Mouse (Mus musculus) liver, embryonic 13.5 days (tissue): Measurements from ENCODE around the gene 9230112D13Rik. TPM values are rescaled to one million over a fixed set of nuclear protein-coding genes. Genes with fewer than 3 reads are reported as not detected.

Experiments
- ATAC-seq: fragments of 200-750 bp; cut with Nextera tagmentation; 2 replicates; pipeline ENCODE4 v1.8.0; 2017; ENCODE audit warnings: low read depth, mild to moderate bottlenecking, moderate number of reproducible peaks, moderate library complexity
- DNase-seq: peaks from one replicate; pipeline ENCODE4 v3.0.0; 2022
- H3K27ac ChIP-seq: fragments of 300-500 bp; sonication (generic); 2 replicates; pipeline ENCODE4 v1.5.1; 2015; ENCODE audit warnings: moderate library complexity, mild to moderate bottlenecking, inconsistent platforms
- H3K27me3 ChIP-seq: fragments of 300-500 bp; sonication (generic); 2 replicates; pipeline ENCODE4 v1.6.1; 2015; ENCODE audit warnings: mild to moderate bottlenecking, inconsistent platforms
- H3K36me3 ChIP-seq: fragments of 300-500 bp; sonication (generic); 2 replicates; pipeline ENCODE4 v1.6.1; 2015; ENCODE audit warnings: mild to moderate bottlenecking, inconsistent platforms
- H3K4me1 ChIP-seq: fragments of 300-500 bp; sonication (generic); replicated peaks from 2 replicates; pipeline ENCODE4 v1.6.1; 2015; ENCODE audit warnings: inconsistent platforms
- H3K4me2 ChIP-seq: fragments of 300-500 bp; sonication (generic); 2 replicates; pipeline ENCODE4 v1.6.1; 2015; ENCODE audit warnings: inconsistent platforms, mild to moderate bottlenecking, moderate library complexity
- H3K4me3 ChIP-seq: fragments of 300-500 bp; sonication (generic); replicated peaks from 2 replicates; pipeline ENCODE4 v1.5.1; 2015; ENCODE audit warnings: mild to moderate bottlenecking, inconsistent platforms
- H3K9ac ChIP-seq: fragments of 300-500 bp; sonication (generic); 2 replicates; pipeline ENCODE4 v1.6.1; 2015; ENCODE audit warnings: mild to moderate bottlenecking, inconsistent platforms
- H3K9me3 ChIP-seq: fragments of 300-500 bp; sonication (generic); replicated peaks from 2 replicates; pipeline ENCODE4 v1.6.1; 2016; ENCODE audit warnings: inconsistent platforms
- WGBS: fragments of 180-500 bp; shearing (Covaris S2); methylation state at CpG from one replicate; pipeline ENCODE4 v1.1.7; 2015; ENCODE audit not compliant: insufficient replicate concordance; 5-methylcytosine and 5-hydroxymethylcytosine counted together
- polyA plus RNA-seq: library from polyadenylated mRNA; unstranded; fragments of >200 nt; fragmentation: Nextera tagmentation; extraction: Ambion mirVana; gene quantifications from 2 replicates; pipeline ENCODE4 v1.2.1, GENCODE M21; 2015

9230112D13Rik gene
- polyA plus RNA-seq, 1 experiment from 2014 or later: not detected

GRCm38 (mm10) chr14:34540685-34541162, 18.1 kb upstream of the 9230112D13Rik start:
- Histone ChIP-seq H3K36me3 (no peaks in the 10 kb centered on the region), H3K27ac (no peak overlapping the region)
- ATAC-seq: no peak

DNA sequence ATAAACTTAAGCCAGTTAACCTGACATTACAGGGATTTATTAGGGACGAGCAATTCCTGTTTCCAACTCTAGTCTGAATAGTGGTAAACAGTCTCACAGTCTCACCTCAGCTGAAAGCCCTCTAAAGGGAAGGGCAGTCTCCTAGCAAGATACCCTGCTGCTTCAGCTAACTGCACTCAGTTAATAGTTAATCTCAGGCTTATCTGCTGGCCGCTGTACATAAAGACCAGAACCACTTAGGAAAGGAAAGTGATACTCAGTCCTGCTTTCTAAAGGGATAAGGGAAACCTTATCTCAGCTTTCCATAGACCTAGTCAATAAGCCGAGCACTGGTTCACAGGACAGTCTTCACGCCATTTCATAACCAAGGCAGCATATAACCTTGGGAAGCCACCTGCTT, 13.3 kb upstream of the 9230112D13Rik start:
- Histone ChIP-seq H3K36me3 (no peaks in the 10 kb centered on the region), H3K4me1 (0 out of 2 replicates have a peak, but pooled peaks cover under 1% of the 10 kb centered on the region), H3K9me3 (no peaks in the 10 kb centered on the region), H3K27me3 (peaks cover 4% of the 10 kb centered on the region; the same call in 1 of the 2 replicates), H3K4me2 (peak overlapping the region; percentile 28; the same call in 1 of the 2 replicates), H3K27ac (no peak overlapping the region), H3K4me3 (no peak overlapping the region), H3K9ac (no peak overlapping the region)
- 43% methylated on average over 4 of the region's 4 CpGs for WGBS
- DNase-seq (no peak), ATAC-seq (no peak)

More at GRCm38 (mm10) chr14:34540685-34541162, 18.1 kb upstream of the 9230112D13Rik start:
- Histone ChIP-seq H3K4me2 (no peak overlapping the region), H3K27me3 (peaks cover 32% of the 10 kb centered on the region), H3K9ac (no peak overlapping the region), H3K9me3 (no peaks in the 10 kb centered on the region), H3K4me1 (0 out of 2 replicates have a peak, but pooled peaks cover 2% of the 10 kb centered on the region), H3K4me3 (no peak overlapping the region)
- 9% methylated on average over 17 of the region's 17 CpGs for WGBS
- no peak for DNase-seq

- H3K27ac ChIP-seq: no peak overlapping the region
- H3K36me3 ChIP-seq: no peaks in the 10 kb centered on the region
- H3K9ac ChIP-seq: no peak overlapping the region
- WGBS: 58% methylated on average over 5 of the region's 5 CpGs
- H3K4me3 ChIP-seq: no peak overlapping the region
- no peaks in the 10 kb centered on the region for H3K9me3 ChIP-seq
- no peak overlapping the region for H3K4me2 ChIP-seq
- ATAC-seq: no peak
- H3K27me3 ChIP-seq: peaks cover 3% of the 10 kb centered on the region
- DNase-seq: no peak
- no peaks in the 10 kb centered on the region for H3K4me1 ChIP-seq
Measured at GRCm38 (mm10) chr14:34533537-34533936, 10.9 kb upstream of the 9230112D13Rik start.

DNA sequence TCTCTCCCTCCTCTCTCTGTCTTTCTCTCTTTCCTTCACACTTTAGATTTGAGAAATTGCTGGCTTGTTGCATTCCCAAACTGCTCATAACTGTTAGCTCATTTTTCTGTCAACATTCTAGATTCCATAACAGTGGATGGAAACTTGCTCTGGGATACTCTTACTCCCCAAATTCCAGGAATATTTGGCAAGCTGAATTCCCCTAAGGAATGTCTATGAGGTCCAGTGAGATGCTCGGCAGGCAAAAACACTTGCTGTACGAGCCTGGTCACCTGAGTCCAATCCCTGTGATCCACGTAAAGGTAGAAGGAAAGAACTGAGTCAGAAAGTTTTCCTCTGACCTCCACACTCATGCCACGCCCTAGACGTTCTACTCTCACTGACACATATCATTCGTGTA, 9.9 kb upstream of the 9230112D13Rik start:
- H3K27me3 ChIP-seq: peaks cover 5% of the 10 kb centered on the region
- H3K4me2 ChIP-seq: no peak overlapping the region
- H3K9me3 ChIP-seq: no peaks in the 10 kb centered on the region
- no peak overlapping the region for H3K27ac ChIP-seq
- no peak overlapping the region for H3K9ac ChIP-seq
- H3K4me3 ChIP-seq: no peak overlapping the region
- H3K36me3 ChIP-seq: no peaks in the 10 kb centered on the region
- WGBS: 66% methylated on average over 6 of the region's 6 CpGs
- no peaks in the 10 kb centered on the region for H3K4me1 ChIP-seq
- no peak for ATAC-seq
- no peak for DNase-seq

- no peak overlapping the region for H3K4me2 ChIP-seq
- no peaks in the 10 kb centered on the region for H3K36me3 ChIP-seq
- peaks cover 5% of the 10 kb centered on the region for H3K27me3 ChIP-seq
- 68% methylated on average over 8 of the region's 8 CpGs for WGBS
- H3K9me3 ChIP-seq: no peaks in the 10 kb centered on the region
- no peak overlapping the region for H3K9ac ChIP-seq
- no peak overlapping the region for H3K4me3 ChIP-seq
- DNase-seq (no peak), ATAC-seq (no peak)
- no peaks in the 10 kb centered on the region for H3K4me1 ChIP-seq
- H3K27ac ChIP-seq: no peak overlapping the region
Measured at GRCm38 (mm10) chr14:34528804-34529203, 6.2 kb upstream of the 9230112D13Rik start.

- H3K9ac ChIP-seq: no peak overlapping the region
Measured at GRCm38 (mm10) chr14:34517959-34518544, 4.5 kb downstream of the 9230112D13Rik start.

GRCm38 (mm10) chr14:34516960-34517577, 5.5 kb downstream of the 9230112D13Rik start:
- Histone ChIP-seq H3K4me3 (no peak overlapping the region), H3K4me1 (no peaks in the 10 kb centered on the region), H3K36me3 (no peaks in the 10 kb centered on the region), H3K9ac (no peak overlapping the region), H3K4me2 (no peak overlapping the region), H3K27ac (no peak overlapping the region), H3K9me3 (no peaks in the 10 kb centered on the region), H3K27me3 (peaks cover 12% of the 10 kb centered on the region)
- DNase-seq (no peak), ATAC-seq (no peak)
- WGBS: 70% methylated on average over 10 of the region's 10 CpGs

More at GRCm38 (mm10) chr14:34517959-34518544, 4.5 kb downstream of the 9230112D13Rik start:
- WGBS: 50% methylated on average over 8 of the region's 8 CpGs
- Histone ChIP-seq H3K36me3 (no peaks in the 10 kb centered on the region), H3K27ac (no peak overlapping the region), H3K4me2 (no peak overlapping the region), H3K4me1 (no peaks in the 10 kb centered on the region), H3K27me3 (peaks cover 10% of the 10 kb centered on the region), H3K9me3 (no peaks in the 10 kb centered on the region), H3K4me3 (no peak overlapping the region)
- DNase-seq (no peak), ATAC-seq (no peak)

DNA sequence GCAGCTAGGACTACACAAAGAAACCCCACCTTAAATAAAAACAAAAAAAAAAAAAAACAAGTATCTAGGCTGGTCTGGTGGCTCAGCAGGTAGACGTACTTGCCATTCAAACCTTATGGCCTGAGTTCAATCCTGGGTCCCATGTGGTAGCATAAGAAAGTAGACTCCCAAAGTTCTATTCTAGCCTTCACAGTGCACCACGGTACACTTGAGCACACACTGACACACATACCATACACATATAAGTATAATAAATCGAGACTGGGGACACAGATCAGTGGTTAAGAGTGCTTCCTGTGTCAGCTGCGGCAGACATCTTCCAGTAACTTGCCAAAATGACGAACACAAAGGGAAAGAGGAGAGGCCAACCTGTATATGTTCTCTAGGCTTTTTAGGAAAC, 6.7 kb downstream of the 9230112D13Rik start:
- no peaks in the 10 kb centered on the region for H3K36me3 ChIP-seq
- H3K27me3 ChIP-seq: peaks cover 12% of the 10 kb centered on the region
- DNase-seq: no peak
- no peak for ATAC-seq
- H3K9me3 ChIP-seq: no peaks in the 10 kb centered on the region
- H3K4me2 ChIP-seq: no peak overlapping the region
- no peak overlapping the region for H3K27ac ChIP-seq
- WGBS: 40% methylated on average over 5 of the region's 5 CpGs
- H3K9ac ChIP-seq: no peak overlapping the region
- no peaks in the 10 kb centered on the region for H3K4me1 ChIP-seq
- no peak overlapping the region for H3K4me3 ChIP-seq

DNA sequence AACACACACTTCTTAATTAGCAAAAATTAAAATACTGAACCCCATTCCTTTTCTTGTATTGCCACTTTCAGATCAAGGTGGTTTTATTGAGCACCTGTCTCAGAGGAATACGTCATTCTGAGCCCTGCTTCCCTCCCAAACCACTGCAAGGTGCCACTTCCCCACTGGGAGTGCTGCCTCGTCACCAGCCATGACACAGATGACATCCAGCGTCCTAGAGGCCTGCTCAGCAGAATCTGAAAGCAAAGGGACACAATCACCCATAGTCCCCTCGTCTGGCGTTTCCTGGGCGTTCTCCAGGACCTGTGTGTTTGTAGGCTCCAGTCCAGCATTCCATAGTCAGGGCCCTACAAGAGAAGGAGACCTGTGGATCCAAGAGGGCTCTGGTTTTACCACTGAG, 8.5 kb downstream of the 9230112D13Rik start:
- Histone ChIP-seq H3K27ac (no peak overlapping the region), H3K36me3 (no peaks in the 10 kb centered on the region), H3K4me3 (no peak overlapping the region), H3K9ac (no peak overlapping the region), H3K4me2 (no peak overlapping the region), H3K4me1 (peaks cover 6% of the 10 kb centered on the region), H3K27me3 (peaks cover 16% of the 10 kb centered on the region), H3K9me3 (no peaks in the 10 kb centered on the region)
- WGBS: 29% methylated on average over 6 of the region's 6 CpGs
- ATAC-seq (no peak), DNase-seq (no peak)

- Histone ChIP-seq H3K4me3 (no peak overlapping the region), H3K27ac (no peak overlapping the region), H3K4me2 (no peak overlapping the region), H3K27me3 (peaks cover 16% of the 10 kb centered on the region), H3K36me3 (no peaks in the 10 kb centered on the region), H3K4me1 (peaks cover 21% of the 10 kb centered on the region), H3K9me3 (no peaks in the 10 kb centered on the region), H3K9ac (no peak overlapping the region)
- no peak for DNase-seq
- WGBS: 61% methylated on average over 4 of the region's 4 CpGs
- ATAC-seq: no peak
Measured at GRCm38 (mm10) chr14:34512602-34513001, 10.0 kb downstream of the 9230112D13Rik start.

- no peak overlapping the region for H3K4me3 ChIP-seq
- WGBS: 31% methylated on average over 11 of the region's 11 CpGs
- H3K4me2 ChIP-seq: no peak overlapping the region
- DNase-seq: no peak
- no peak for ATAC-seq
- no peaks in the 10 kb centered on the region for H3K36me3 ChIP-seq
- H3K4me1 ChIP-seq: peaks cover 21% of the 10 kb centered on the region
- no peak overlapping the region for H3K27ac ChIP-seq
- H3K27me3 ChIP-seq: peaks cover 16% of the 10 kb centered on the region
- H3K9me3 ChIP-seq: no peaks in the 10 kb centered on the region
- no peak overlapping the region for H3K9ac ChIP-seq
Measured at GRCm38 (mm10) chr14:34511901-34512300, 10.7 kb downstream of the 9230112D13Rik start.
